Mouse (Mus musculus) embryo, embryonic 10.5 days (tissue): Measurements from ENCODE around the gene Ticam1.

Source experiments
- DNase-seq: peaks from one replicate; pipeline ENCODE4 v3.0.0-alpha.2; 2015; ENCODE audit warnings: low spot score

The Ticam1 gene

GRCm38 (mm10) chr17:56276643-56277566 is at the start of gene Ticam1:
TSS of gene Ticam1 (minus strand) at chr17:56276786.
- DNase-seq: peak; percentile 95

GRCm38 (mm10) chr17:56325450-56326152 is 49.0 kb upstream of the Ticam1 start, which contains the start of gene Kdm4b:
TSS of gene Kdm4b (plus strand) at chr17:56326062.
- DNase-seq: peak; percentile 99

- peak; percentile 9 for DNase-seq
Measured at GRCm38 (mm10) chr17:56324419-56324818, 47.8 kb upstream of the Ticam1 start.

- no peak for DNase-seq
Measured at GRCm38 (mm10) chr17:56309191-56309945, 32.8 kb upstream of the Ticam1 start.

DNA sequence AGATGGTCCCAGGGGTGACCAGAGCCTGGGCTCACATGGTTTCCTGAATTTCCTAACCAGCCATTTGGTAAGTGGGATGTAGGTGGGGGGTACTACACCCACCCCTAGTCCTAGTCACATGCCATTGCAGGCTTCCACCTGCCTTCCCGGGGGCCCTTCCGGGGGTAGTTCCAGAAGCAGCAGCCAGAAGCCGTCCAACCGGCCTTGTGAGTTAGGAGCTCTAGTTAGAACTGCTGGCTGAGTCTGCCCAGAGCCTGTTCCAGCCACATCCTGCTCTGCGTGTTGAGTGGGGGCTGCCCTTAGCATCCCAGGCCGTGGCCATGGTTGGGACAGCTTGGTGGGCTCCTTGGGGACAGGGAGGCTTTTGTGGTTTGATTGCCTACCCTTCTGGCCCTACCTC is 31.5 kb upstream of the Ticam1 start:
- no peak for DNase-seq

GRCm38 (mm10) chr17:56305826-56306225 is 29.2 kb upstream of the Ticam1 start:
- no peak for DNase-seq

DNA sequence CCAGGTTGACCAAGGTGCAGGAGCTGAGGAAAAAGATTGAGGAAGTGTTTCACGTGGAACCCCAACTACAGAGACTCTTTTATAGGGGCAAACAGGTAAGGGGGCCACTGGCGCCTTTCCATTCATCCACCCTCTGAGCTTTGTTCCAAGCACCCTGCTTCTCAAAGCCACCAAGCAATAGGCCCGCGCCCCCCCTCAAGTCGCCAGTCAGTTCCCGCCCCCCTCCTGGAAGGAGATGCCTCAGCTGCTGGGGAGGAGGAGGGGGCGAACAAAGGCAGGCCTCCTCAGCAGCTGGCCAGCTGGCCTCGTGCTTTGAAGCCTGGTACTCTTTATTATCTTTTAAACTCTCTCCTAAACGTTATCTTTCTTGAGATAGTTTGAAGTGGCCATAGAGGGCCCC is 28.6 kb upstream of the Ticam1 start:
- DNase-seq: no peak

- no peak for DNase-seq
Measured at GRCm38 (mm10) chr17:56304718-56305117, 28.1 kb upstream of the Ticam1 start.

DNA sequence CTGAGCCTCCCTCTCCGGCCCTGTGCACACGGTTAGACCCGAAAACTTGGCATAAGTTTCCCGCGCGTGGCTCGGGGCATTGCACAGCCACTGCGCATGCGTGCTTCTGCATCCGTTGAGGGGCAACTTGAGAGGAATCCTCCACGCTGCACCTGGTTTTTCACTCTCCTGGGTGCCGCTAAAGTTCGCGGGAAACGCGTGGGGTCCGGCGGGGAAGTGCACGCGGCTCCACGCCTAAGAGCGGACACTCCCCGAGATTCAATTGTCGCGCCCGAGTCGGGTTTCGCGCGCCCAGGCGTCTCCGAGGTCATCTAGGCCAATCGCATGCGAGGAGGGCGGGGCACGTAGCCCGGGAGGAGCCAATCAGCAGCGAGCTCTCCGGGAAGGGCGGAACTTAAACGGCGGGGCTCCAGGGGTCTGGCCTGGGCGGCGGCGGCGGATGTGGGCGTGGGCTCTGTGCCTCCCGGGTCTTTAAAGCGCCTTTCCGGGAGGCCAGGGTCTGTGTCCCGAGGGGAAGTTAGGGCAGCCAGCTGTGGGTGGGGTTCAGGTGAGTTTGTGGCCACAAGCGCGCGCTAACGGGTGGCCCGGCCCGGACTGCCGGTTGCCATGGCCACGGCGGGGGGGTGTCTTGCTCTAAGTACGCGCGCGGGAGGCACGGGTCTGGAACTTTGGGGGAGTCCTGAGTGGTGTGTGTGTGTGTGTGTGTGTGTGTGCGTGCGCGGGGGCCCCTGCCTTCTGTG is 27.4 kb upstream of the Ticam1 start:
- peak; percentile 98 for DNase-seq

DNA sequence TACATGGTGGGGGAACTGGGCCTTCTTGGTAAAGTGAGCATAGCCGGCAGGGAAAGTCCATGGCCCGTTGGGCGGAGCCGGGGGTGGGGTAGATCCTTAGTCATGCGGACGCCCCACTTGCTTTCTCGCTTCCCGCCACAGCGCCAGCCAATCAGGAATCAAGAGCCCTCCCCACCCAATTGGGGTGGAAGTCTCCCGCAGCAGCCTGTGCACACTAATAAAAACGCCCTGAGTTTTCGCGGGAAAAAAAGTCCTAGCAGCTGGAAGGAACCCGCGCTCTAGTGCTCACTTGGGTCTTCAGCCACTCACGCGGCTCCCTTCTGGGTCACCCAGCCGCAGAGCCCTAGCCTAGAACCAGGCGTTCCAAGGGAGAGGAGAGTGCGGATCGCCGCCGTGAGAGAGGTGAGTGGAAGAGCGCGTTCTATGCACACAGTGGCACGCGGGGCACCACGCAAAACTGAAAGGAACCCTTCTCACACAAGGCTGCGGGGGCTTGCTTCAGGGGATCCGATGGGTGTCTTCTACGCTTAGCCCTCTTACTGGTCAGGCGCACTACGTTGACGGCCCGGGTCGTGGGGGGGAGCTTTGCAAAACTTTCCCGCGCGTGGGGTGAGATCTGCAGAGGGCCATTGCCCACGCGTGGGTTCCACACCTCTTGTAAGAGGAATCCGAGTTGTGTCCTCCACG is 26.7 kb upstream of the Ticam1 start, which contains the start of gene Uhrf1:
TSS of gene Uhrf1 (plus strand) at position 162 of the 687 bp plus-strand sequence.
- peak; percentile 97 for DNase-seq

GRCm38 (mm10) chr17:56302363-56302996 is 25.9 kb upstream of the Ticam1 start:
- DNase-seq: peak; percentile 78

GRCm38 (mm10) chr17:56300186-56300585 is 23.6 kb upstream of the Ticam1 start, which contains the start of gene Arrdc5:
TSS of gene Arrdc5 (minus strand) at chr17:56300286.
- DNase-seq: no peak

DNA sequence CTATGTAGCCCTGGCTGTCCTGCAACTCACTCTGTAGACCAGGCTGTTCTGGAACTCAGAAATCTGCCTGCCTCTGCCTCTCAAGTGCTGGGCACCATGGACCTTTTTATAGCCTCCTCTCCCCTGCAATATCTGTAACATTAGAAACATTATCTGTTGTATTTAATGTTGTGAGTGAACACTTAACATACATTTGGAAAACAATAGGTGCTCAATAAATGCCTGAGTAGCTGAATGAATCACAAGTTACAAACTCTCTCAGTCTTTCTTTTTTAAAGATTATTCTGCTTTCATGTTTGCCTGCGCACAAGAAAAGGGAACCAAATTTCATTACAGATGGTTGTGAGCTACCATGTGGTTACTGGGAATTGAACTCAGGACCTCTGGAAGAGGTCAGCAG is 21.7 kb upstream of the Ticam1 start:
- DNase-seq: no peak

DNA sequence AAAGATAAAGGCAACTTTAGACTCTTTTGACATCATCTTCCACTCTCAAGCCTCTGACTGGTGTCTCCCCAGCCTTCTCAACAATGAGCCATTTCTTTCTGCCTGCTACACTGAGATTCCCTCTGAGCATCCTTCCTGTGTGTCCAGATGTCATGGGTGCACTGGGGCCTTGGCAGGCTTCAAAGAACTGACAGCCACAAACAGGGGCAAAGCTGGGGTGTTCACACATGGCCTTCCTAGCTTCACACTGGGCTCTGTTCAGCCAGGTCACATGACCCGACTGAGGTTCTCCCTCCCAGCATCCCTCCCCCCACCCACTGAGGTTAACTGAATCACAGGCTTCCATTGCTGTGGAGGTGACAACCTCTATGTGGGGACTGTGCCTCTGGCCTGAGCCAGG is 19.6 kb upstream of the Ticam1 start:
- no peak for DNase-seq

- no peak for DNase-seq
Measured at GRCm38 (mm10) chr17:56294241-56294640, 17.7 kb upstream of the Ticam1 start.

DNA sequence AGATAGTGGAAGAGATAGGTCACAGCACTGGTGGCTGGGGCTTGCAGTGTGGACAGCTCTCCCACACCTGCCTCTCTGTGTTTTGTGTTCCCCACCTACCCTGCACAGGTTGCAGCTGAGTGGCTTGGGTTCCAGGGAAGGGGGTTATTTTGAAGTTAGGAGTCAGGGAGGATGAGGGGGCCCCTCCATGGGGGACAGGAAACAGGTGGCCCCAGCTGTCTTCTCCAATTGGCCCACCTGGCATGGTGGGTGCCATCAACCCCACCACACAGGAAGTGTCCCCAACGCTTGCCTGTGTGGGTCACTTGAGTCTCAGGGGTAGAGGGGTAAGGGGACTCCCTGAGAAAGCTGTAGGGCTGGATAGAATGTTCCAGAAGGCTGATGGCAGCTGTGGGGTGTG is 16.7 kb upstream of the Ticam1 start:
- no peak for DNase-seq

- no peak for DNase-seq
Measured at GRCm38 (mm10) chr17:56292531-56293222, 16.1 kb upstream of the Ticam1 start, which contains the start of gene Plin3. TSS of gene Plin3 (minus strand) at chr17:56292873.

GRCm38 (mm10) chr17:56291826-56292475 is 15.4 kb upstream of the Ticam1 start:
- no peak for DNase-seq

DNA sequence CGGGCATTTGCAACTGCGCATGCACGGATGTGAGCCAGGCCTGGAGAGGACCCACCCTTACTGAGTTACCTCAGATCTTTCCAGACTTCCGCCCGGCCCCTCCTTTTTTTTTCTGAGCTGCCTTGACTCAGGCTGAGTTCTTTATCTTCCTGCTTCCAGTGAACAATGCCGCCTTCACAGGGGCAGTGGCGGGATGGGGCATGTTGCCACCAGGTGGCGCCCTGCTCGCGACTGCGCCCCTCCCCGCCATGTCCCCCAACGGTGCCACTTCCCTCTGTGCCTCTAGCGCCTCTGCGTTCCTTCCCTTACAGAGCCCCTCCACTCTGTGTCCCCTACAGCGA is 14.6 kb upstream of the Ticam1 start:
- peak; percentile 93 for DNase-seq
